Comparison of ENCODE assay signal across 12 mouse cellular contexts in genomic region chr19:46481756-46482155, GRCm38 (mm10). TPM values are rescaled to one million over a fixed set of nuclear protein-coding genes. Genes with fewer than 3 reads are reported as not detected.
DNase-seq lines count a peak whose midpoint lies in the region; ATAC-seq and TF ChIP-seq lines count a peak whose summit lies in the region.
"Had no signal": no experiment of that assay in that cellular context is flagged by ENCODE, and none has a peak within 500 bp of the region (broad histone marks: within the 10 kb centered on the region; RNA-seq: fewer than 3 reads in every experiment).

No protein-coding gene starts in this region.

- intact Hi-C loops in heart, postnatal 10 days (cut with DNase I) = loop anchor here (2.0 kb wide), 1 partner anchor 23 kb away; no protein-coding TSS in a partner anchor
- intact Hi-C loops in left cerebral cortex, adult 2 months (cut with DNase I) = no loop called here

- no peak overlapping the region for H3K9ac ChIP-seq in kidney, embryonic 14.5 days (ENCODE audit: low read depth, low read length)
- H3K9ac ChIP-seq in embryonic facial prominence, embryonic 14.5 days (ENCODE audit: low read depth, low read length) = no peak overlapping the region
- peak overlapping the region; percentile 15; the same call in 1 of the 2 replicates for H3K9ac ChIP-seq in midbrain, embryonic 12.5 days (replicated peaks)
- no peak overlapping the region for H3K9ac ChIP-seq in intestine, embryonic 16.5 days (ENCODE audit: low read depth, low read length)
- H3K9ac ChIP-seq: forebrain, embryonic 13.5 days; liver, embryonic 12.5 days had no signal

- peaks cover 79% of the 10 kb centered on the region for H3K4me1 ChIP-seq in kidney, embryonic 14.5 days (ENCODE audit: control insufficient read depth, insufficient read depth, low read length)
- peaks cover 31% of the 10 kb centered on the region for H3K4me1 ChIP-seq in embryonic facial prominence, embryonic 14.5 days (ENCODE audit: control insufficient read depth, insufficient read depth, low read length)
- peaks cover 44% of the 10 kb centered on the region for H3K4me1 ChIP-seq in midbrain, embryonic 12.5 days
- peaks cover 63% of the 10 kb centered on the region for H3K4me1 ChIP-seq in intestine, embryonic 16.5 days (ENCODE audit: control insufficient read depth, insufficient read depth, low read length)

- WGBS in kidney, embryonic 14.5 days = 21% methylated on average over 4 of the region's 4 CpGs
- WGBS in embryonic facial prominence, embryonic 14.5 days = 22% methylated on average over 4 of the region's 4 CpGs
- 15% methylated on average over 4 of the region's 4 CpGs for WGBS in midbrain, embryonic 12.5 days
- whole genome bisulfite sequencing in intestine, embryonic 16.5 days = 11% methylated on average over 4 of the region's 4 CpGs

- H3K9me3 ChIP-seq in kidney, embryonic 14.5 days (ENCODE audit: control insufficient read depth, low read length) = no peaks in the 10 kb centered on the region; the same call in 1 of the 2 replicates
- H3K9me3 ChIP-seq in embryonic facial prominence, embryonic 14.5 days (ENCODE audit: control insufficient read depth, low read length) = no peaks in the 10 kb centered on the region
- no peaks in the 10 kb centered on the region for H3K9me3 ChIP-seq in midbrain, embryonic 12.5 days
- no peaks in the 10 kb centered on the region for H3K9me3 ChIP-seq in intestine, embryonic 16.5 days (ENCODE audit: control insufficient read depth, low read length)
- H3K9me3 ChIP-seq: forebrain, embryonic 13.5 days; liver, embryonic 12.5 days had no signal

- peak overlapping the region; percentile 37; the same call in 1 of the 2 replicates for H3K27ac ChIP-seq in kidney, embryonic 14.5 days (ENCODE audit: low read depth, low read length)
- H3K27ac ChIP-seq in embryonic facial prominence, embryonic 14.5 days (replicated peaks; ENCODE audit: low read depth, low read length) = peak overlapping the region; percentile 40; the same call in 1 of the 2 replicates
- peak overlapping the region; percentile 58 for H3K27ac ChIP-seq in midbrain, embryonic 12.5 days (replicated peaks)
- H3K27ac ChIP-seq in intestine, embryonic 16.5 days (ENCODE audit: low read length) = no peak overlapping the region
- H3K27ac ChIP-seq in left cerebral cortex, adult 2 months = no peak overlapping the region
- H3K27ac ChIP-seq: forebrain, embryonic 13.5 days; liver, embryonic 12.5 days had no signal

- no peak for TF ChIP-seq CTCF in left cerebral cortex, adult 2 months (IDR thresholded peaks at IDR 0.05)

- ATAC-seq in kidney, embryonic 14.5 days (ENCODE audit: low FRiP score, low TSS enrichment) = no peak
- ATAC-seq in embryonic facial prominence, embryonic 14.5 days (ENCODE audit: low read depth) = no peak
- ATAC-seq in midbrain, embryonic 12.5 days (ENCODE audit: low FRiP score, low read depth) = no peak
- no peak for ATAC-seq in intestine, embryonic 16.5 days
- ATAC-seq: forebrain, embryonic 13.5 days; liver, embryonic 12.5 days had no signal

- no peak for DNase-seq in kidney, postnatal 4 days
- peak; percentile 89 for DNase-seq in NIH3T3 (ENCODE audit: low read depth)
- no peak for DNase-seq in embryonic facial prominence, embryonic 14.5 days (ENCODE audit: low spot score)
- no peak for DNase-seq in heart, postnatal 10 days
- DNase-seq in left cerebral cortex, adult 2 months (ENCODE audit: extremely low spot score in 1 of 2, low spot score in 2 of 2) = no peak
- DNase-seq: cerebellum, postnatal 36 days; heart, adult 11 months had no signal

- no peaks in the 10 kb centered on the region for H3K27me3 ChIP-seq in kidney, embryonic 14.5 days (ENCODE audit: control insufficient read depth, insufficient read depth, low read length)
- H3K27me3 ChIP-seq in embryonic facial prominence, embryonic 14.5 days (replicated peaks; ENCODE audit: control insufficient read depth, insufficient read depth, low read length) = no peaks in the 10 kb centered on the region
- no peaks in the 10 kb centered on the region for H3K27me3 ChIP-seq in midbrain, embryonic 12.5 days
- H3K27me3 ChIP-seq in intestine, embryonic 16.5 days (replicated peaks; ENCODE audit: control insufficient read depth, insufficient read depth, low read length) = no peaks in the 10 kb centered on the region
- H3K27me3 ChIP-seq: forebrain, embryonic 13.5 days; liver, embryonic 12.5 days had no signal

- peaks cover 21% of the 10 kb centered on the region for H3K36me3 ChIP-seq in kidney, embryonic 14.5 days (ENCODE audit: control insufficient read depth, insufficient read depth, low read length)
- peaks cover 68% of the 10 kb centered on the region for H3K36me3 ChIP-seq in embryonic facial prominence, embryonic 14.5 days (ENCODE audit: control insufficient read depth, insufficient read depth, low read length)
- H3K36me3 ChIP-seq in midbrain, embryonic 12.5 days = peaks cover 63% of the 10 kb centered on the region
- peaks cover 3% of the 10 kb centered on the region; the same call in 1 of the 2 replicates for H3K36me3 ChIP-seq in intestine, embryonic 16.5 days (ENCODE audit: control insufficient read depth, insufficient read depth, low read length)

- no peak overlapping the region for H3K4me2 ChIP-seq in kidney, embryonic 14.5 days (replicated peaks; ENCODE audit: low read depth, low read length)
- no peak overlapping the region for H3K4me2 ChIP-seq in embryonic facial prominence, embryonic 14.5 days (ENCODE audit: low read depth, low read length)
- peak overlapping the region; percentile 11; the same call in 1 of the 2 replicates for H3K4me2 ChIP-seq in midbrain, embryonic 12.5 days (replicated peaks)
- no peak overlapping the region for H3K4me2 ChIP-seq in intestine, embryonic 16.5 days (ENCODE audit: low read depth, low read length)
- H3K4me2 ChIP-seq: forebrain, embryonic 13.5 days; liver, embryonic 12.5 days had no signal

- H3K4me3 ChIP-seq in kidney, embryonic 14.5 days (ENCODE audit: low read length) = no peak overlapping the region
- no peak overlapping the region for H3K4me3 ChIP-seq in embryonic facial prominence, embryonic 14.5 days (ENCODE audit: low read depth, low read length)
- no peak overlapping the region for H3K4me3 ChIP-seq in midbrain, embryonic 12.5 days
- no peak overlapping the region for H3K4me3 ChIP-seq in intestine, embryonic 16.5 days (ENCODE audit: low read length)
- no peak overlapping the region for H3K4me3 ChIP-seq in left cerebral cortex, adult 2 months
- H3K4me3 ChIP-seq: forebrain, embryonic 13.5 days; liver, embryonic 12.5 days had no signal

RNA-seq across cellular contexts. Expression of gene Trim8, which starts 19.7 kb away (rescaled TPM):
- 28.3 and 35.6 TPM in 2 replicates for polyA plus RNA-seq in kidney, embryonic 14.5 days (2014; fragmentation: Nextera tagmentation; extraction: Ambion mirVana)
- 21.5 and 27.1 TPM in 2 replicates for polyA plus RNA-seq in embryonic facial prominence, embryonic 14.5 days (2014; fragmentation: Nextera tagmentation; extraction: Ambion mirVana)
- 38.5 and 53.9 TPM in 2 replicates for polyA plus RNA-seq in midbrain, embryonic 12.5 days (2016; fragmentation: Nextera tagmentation; extraction: Ambion mirVana)
- polyA plus RNA-seq in intestine, embryonic 16.5 days (2015; fragmentation: Nextera tagmentation; extraction: Ambion mirVana) = 10.1 and 13.7 TPM in 2 replicates
- total RNA-seq in heart, postnatal 10 days (2021) = 10 to 100 TPM; 49.9 to 50.6 TPM
- 100 to 1,000 TPM; 114 to 121 TPM for total RNA-seq in left cerebral cortex, adult 2 months (2021)

Comparison
In these comparisons a context has a peak if more than half of its experiments do, and no peak if none do; other contexts are left out.
1. H3K27ac ChIP-seq: peak in kidney, embryonic 14.5 days (single experiment), embryonic facial prominence, embryonic 14.5 days (single experiment) and midbrain, embryonic 12.5 days (single experiment); none in intestine, embryonic 16.5 days (single experiment) and left cerebral cortex, adult 2 months (single experiment).